Mouse (Mus musculus) embryonic facial prominence, embryonic 12.5 days (tissue): ENCODE results near the gene Spred3. TPM values are rescaled to one million over a fixed set of nuclear protein-coding genes. Genes with fewer than 3 reads are reported as not detected.
A peak's percentile ranks its signal among the peaks of the same experiment; 100 is the strongest.

ENCODE experiments used
- ATAC-seq: fragments of 200-750 bp; cut with Nextera tagmentation; 2 replicates; pipeline ENCODE4 v1.8.0; 2017; ENCODE audit not compliant: insufficient number of reproducible peaks, insufficient read depth, low FRiP score, low TSS enrichment
- H3K27ac ChIP-seq: fragments of 300-500 bp; sonication (generic); 2 replicates; pipeline ENCODE4 v1.5.1; 2016; ENCODE audit warnings: mild to moderate bottlenecking
- H3K27me3 ChIP-seq: fragments of 300-500 bp; sonication (generic); 2 replicates; pipeline ENCODE4 v1.6.1; 2016; ENCODE audit warnings: mild to moderate bottlenecking, moderate library complexity
- H3K36me3 ChIP-seq: fragments of 300-500 bp; sonication (generic); 2 replicates; pipeline ENCODE4 v1.6.1; 2016; ENCODE audit warnings: mild to moderate bottlenecking
- H3K4me1 ChIP-seq: fragments of 300-500 bp; sonication (generic); 2 replicates; pipeline ENCODE4 v1.6.1; 2016
- H3K4me2 ChIP-seq: fragments of 300-500 bp; sonication (generic); replicated peaks from 2 replicates; pipeline ENCODE4 v1.6.1; 2016; ENCODE audit warnings: mild to moderate bottlenecking, moderate library complexity
- H3K4me3 ChIP-seq: fragments of 300-500 bp; sonication (generic); 2 replicates; pipeline ENCODE4 v1.5.1; 2016; ENCODE audit warnings: mild to moderate bottlenecking
- H3K9ac ChIP-seq: fragments of 300-500 bp; sonication (generic); 2 replicates; pipeline ENCODE4 v1.6.1; 2016; ENCODE audit warnings: mild to moderate bottlenecking, moderate library complexity
- H3K9me3 ChIP-seq: fragments of 300-500 bp; sonication (generic); 2 replicates; pipeline ENCODE4 v1.6.1; 2016; ENCODE audit warnings: mild to moderate bottlenecking, moderate library complexity
- WGBS: fragments of 180-500 bp; shearing (Covaris S2); methylation state at CpG from one replicate; pipeline ENCODE4 v1.1.7; 2016; 5-methylcytosine and 5-hydroxymethylcytosine counted together
- polyA plus RNA-seq: library from polyadenylated mRNA; unstranded; fragments of >200 nt; fragmentation: Nextera tagmentation; extraction: Ambion mirVana; gene quantifications from 2 replicates; pipeline ENCODE4 v1.2.1, GENCODE M21; 2016

Spred3 gene
- polyA plus RNA-seq, 1 experiment from 2014 or later = 5.9 TPM

- ATAC-seq = no peak
- H3K4me2 ChIP-seq = peak overlapping the region; percentile 83
- H3K27ac ChIP-seq = 0 out of 2 replicates have a peak overlapping the region, but pooled peaks have one; percentile 80
- no peaks in the 10 kb centered on the region for H3K9me3 ChIP-seq
- H3K4me1 ChIP-seq = peaks cover 36% of the 10 kb centered on the region
- peaks cover under 1% of the 10 kb centered on the region for H3K36me3 ChIP-seq
- peaks cover 32% of the 10 kb centered on the region for H3K27me3 ChIP-seq
- 11% methylated on average over 19 of the region's 19 CpGs for WGBS
- peak overlapping the region; percentile 59; the same call in 1 of the 2 replicates for H3K9ac ChIP-seq
- peak overlapping the region; percentile 73 for H3K4me3 ChIP-seq
Observed at GRCm38 (mm10) chr7:29167656-29168055, 2.6 kb downstream of the Spred3 start.

- no peaks in the 10 kb centered on the region for H3K9me3 ChIP-seq
- peaks cover 14% of the 10 kb centered on the region for H3K4me1 ChIP-seq
- peaks cover 8% of the 10 kb centered on the region for H3K36me3 ChIP-seq
- peaks cover 22% of the 10 kb centered on the region for H3K27me3 ChIP-seq
- 0 out of 2 replicates have a peak, but pooled peaks have one; percentile 16 for ATAC-seq
- no peak overlapping the region for H3K4me3 ChIP-seq
- 17% methylated on average over 9 of the region's 9 CpGs for WGBS
- H3K27ac ChIP-seq = no peak overlapping the region
- no peak overlapping the region for H3K9ac ChIP-seq
- H3K4me2 ChIP-seq = no peak overlapping the region
Observed at GRCm38 (mm10) chr7:29162750-29163525, 7.3 kb downstream of the Spred3 start.

- peaks cover 8% of the 10 kb centered on the region for H3K36me3 ChIP-seq
- WGBS = 78% methylated on average over 5 of the region's 5 CpGs
- no peak overlapping the region for H3K9ac ChIP-seq
- no peak overlapping the region for H3K4me2 ChIP-seq
- peaks cover 8% of the 10 kb centered on the region for H3K4me1 ChIP-seq
- peaks cover 22% of the 10 kb centered on the region for H3K27me3 ChIP-seq
- H3K9me3 ChIP-seq = no peaks in the 10 kb centered on the region
- ATAC-seq = no peak
- no peak overlapping the region for H3K4me3 ChIP-seq
- no peak overlapping the region for H3K27ac ChIP-seq
Observed at GRCm38 (mm10) chr7:29162294-29162693, 7.9 kb downstream of the Spred3 start.

- peaks cover 20% of the 10 kb centered on the region for H3K27me3 ChIP-seq
- 2% methylated on average over 5 of the region's 5 CpGs for WGBS
Observed at GRCm38 (mm10) chr7:29158264-29158663, 11.9 kb downstream of the Spred3 start.

GRCm38 (mm10) chr7:29155838-29156782, 14.1 kb downstream of the Spred3 start, which contains the start of gene Fam98c:
Gene Fam98c (minus strand): TSS chr7:29156234.
- WGBS = 4% methylated on average over 65 of the region's 68 CpGs
- Histone ChIP-seq H3K4me3 (peak within 1 kb of the TSS; percentile 73), H3K9ac (peak within 1 kb of the TSS; percentile 77), H3K27ac (peak within 1 kb of the TSS; percentile 88), H3K4me1 (0 out of 2 replicates have a peak, but pooled peaks cover 3% of the 10 kb centered on the region), H3K9me3 (0 out of 2 replicates have a peak, but pooled peaks cover 5% of the 10 kb centered on the region), H3K36me3 (peaks cover under 1% of the 10 kb centered on the region; the same call in 1 of the 2 replicates), H3K4me2 (peak within 1 kb of the TSS; percentile 99), H3K27me3 (peaks cover 20% of the 10 kb centered on the region)
- ATAC-seq = peak; percentile 68

More at GRCm38 (mm10) chr7:29158264-29158663, 11.9 kb downstream of the Spred3 start:
- no peak overlapping the region for H3K9ac ChIP-seq
- no peak overlapping the region for H3K4me3 ChIP-seq
- H3K27ac ChIP-seq = no peak overlapping the region
- ATAC-seq = no peak
- H3K9me3 ChIP-seq = 0 out of 2 replicates have a peak, but pooled peaks cover 5% of the 10 kb centered on the region
- H3K4me1 ChIP-seq = peaks cover 11% of the 10 kb centered on the region
- peaks cover 8% of the 10 kb centered on the region for H3K36me3 ChIP-seq
- no peak overlapping the region for H3K4me2 ChIP-seq

GRCm38 (mm10) chr7:29155196-29155837, 14.9 kb downstream of the Spred3 start:
- H3K4me1 ChIP-seq = 0 out of 2 replicates have a peak, but pooled peaks cover 3% of the 10 kb centered on the region
- H3K4me3 ChIP-seq = peak overlapping the region; percentile 73
- H3K36me3 ChIP-seq = no peaks in the 10 kb centered on the region
- WGBS = 6% methylated on average over 37 of the region's 37 CpGs
- peak overlapping the region; percentile 77 for H3K9ac ChIP-seq
- peaks cover 20% of the 10 kb centered on the region for H3K27me3 ChIP-seq
- peak; percentile 72 for ATAC-seq
- H3K4me2 ChIP-seq = peak overlapping the region; percentile 99
- peak overlapping the region; percentile 88 for H3K27ac ChIP-seq
- H3K9me3 ChIP-seq = 0 out of 2 replicates have a peak, but pooled peaks cover 5% of the 10 kb centered on the region

GRCm38 (mm10) chr7:29154018-29154720, 16.0 kb downstream of the Spred3 start:
- H3K9me3 ChIP-seq = 0 out of 2 replicates have a peak, but pooled peaks cover 5% of the 10 kb centered on the region
- H3K9ac ChIP-seq = no peak overlapping the region
- peaks cover 17% of the 10 kb centered on the region for H3K27me3 ChIP-seq
- H3K4me1 ChIP-seq = 0 out of 2 replicates have a peak, but pooled peaks cover 3% of the 10 kb centered on the region
- 94% methylated on average over 14 of the region's 14 CpGs for WGBS
- no peak overlapping the region for H3K4me3 ChIP-seq
- H3K4me2 ChIP-seq = no peak overlapping the region
- no peaks in the 10 kb centered on the region for H3K36me3 ChIP-seq
- no peak for ATAC-seq
- H3K27ac ChIP-seq = no peak overlapping the region

GRCm38 (mm10) chr7:29151486-29151885, 18.7 kb downstream of the Spred3 start:
- no peak overlapping the region for H3K4me2 ChIP-seq
- WGBS = 61% methylated on average over 10 of the region's 10 CpGs

GRCm38 (mm10) chr7:29148771-29149170, 21.4 kb downstream of the Spred3 start:
- H3K4me2 ChIP-seq = no peak overlapping the region
- 88% methylated on average over 15 of the region's 15 CpGs for WGBS

More at GRCm38 (mm10) chr7:29151486-29151885, 18.7 kb downstream of the Spred3 start:
- H3K4me3 ChIP-seq = no peak overlapping the region
- no peak for ATAC-seq
- H3K9me3 ChIP-seq = 0 out of 2 replicates have a peak, but pooled peaks cover 5% of the 10 kb centered on the region
- no peaks in the 10 kb centered on the region for H3K36me3 ChIP-seq
- no peak overlapping the region for H3K27ac ChIP-seq
- no peaks in the 10 kb centered on the region for H3K27me3 ChIP-seq
- H3K4me1 ChIP-seq = 0 out of 2 replicates have a peak, but pooled peaks cover 3% of the 10 kb centered on the region
- no peak overlapping the region for H3K9ac ChIP-seq

GRCm38 (mm10) chr7:29146625-29147367, 23.4 kb downstream of the Spred3 start:
- 81% methylated on average over 7 of the region's 7 CpGs for WGBS

More at GRCm38 (mm10) chr7:29148771-29149170, 21.4 kb downstream of the Spred3 start:
- no peak for ATAC-seq
- Histone ChIP-seq H3K9ac (no peak overlapping the region), H3K4me3 (no peak overlapping the region), H3K4me1 (no peaks in the 10 kb centered on the region), H3K27ac (no peak overlapping the region), H3K36me3 (no peaks in the 10 kb centered on the region), H3K9me3 (no peaks in the 10 kb centered on the region), H3K27me3 (no peaks in the 10 kb centered on the region)

More at GRCm38 (mm10) chr7:29146625-29147367, 23.4 kb downstream of the Spred3 start:
- no peak overlapping the region for H3K4me2 ChIP-seq
- H3K4me3 ChIP-seq = no peak overlapping the region
- no peaks in the 10 kb centered on the region for H3K27me3 ChIP-seq
- H3K27ac ChIP-seq = no peak overlapping the region
- no peak for ATAC-seq
- no peaks in the 10 kb centered on the region for H3K9me3 ChIP-seq
- no peaks in the 10 kb centered on the region for H3K4me1 ChIP-seq
- H3K36me3 ChIP-seq = no peaks in the 10 kb centered on the region
- no peak overlapping the region for H3K9ac ChIP-seq
